Mouse (Mus musculus) thymus, postnatal 0 days (tissue): ENCODE measurements around the gene Scarf1. TPM values are rescaled to one million over a fixed set of nuclear protein-coding genes. Genes with fewer than 3 reads are reported as not detected.

ENCODE experiments used
- microRNA counts: library from miRNA; unstranded; fragments of <30 nt; microRNA quantifications from one replicate; lab custom pipeline; 2015
- microRNA-seq: library from miRNA; unstranded; fragments of <30 nt; microRNA quantifications from one replicate; pipeline ENCODE4, GENCODE M21; 2016; ENCODE audit warnings: borderline number of aligned reads
- polyA plus RNA-seq: library from polyadenylated mRNA; unstranded; fragments of >200 nt; fragmentation: Nextera tagmentation; extraction: Ambion mirVana; gene quantifications from 2 replicates; pipeline ENCODE4 v1.2.1, GENCODE M21; 2015

The Scarf1 gene
- polyA plus RNA-seq, 1 experiment from 2014 or later: 2.7 TPM

MicroRNAs within 50 kb of the gene (microRNA counts, 519-probe panel; counts per million panel counts)
- 6,218 counts per million, percentile 90 among the panel's probes with 10 or more counts for microRNA mmu-miR-22 (lab: Ali Mortazavi, UCI)

Small RNAs within 50 kb of the gene (microRNA-seq; reads per million reads assigned to microRNA genes)
- 8,385 reads per million, percentile 90 among the genes with 10 or more reads in this experiment for gene Mir22
- not detected for gene Mir3971

Other genes starting within 250 kb of the Scarf1 start
- 145 and 158 TPM in 2 replicates for gene Rpa1, start 165.2 kb upstream of the Scarf1 start, polyA plus RNA-seq
- gene Smyd4, start 165.1 kb upstream of the Scarf1 start, polyA plus RNA-seq: 6.2 and 9.5 TPM in 2 replicates
- 44.9 and 47.7 TPM in 2 replicates for gene Serpinf1, start 90.8 kb upstream of the Scarf1 start, polyA plus RNA-seq
- gene Serpinf2, start 73.9 kb upstream of the Scarf1 start, polyA plus RNA-seq: 0.10 TPM in 1 of 2 replicates, not detected in the other
- 5.7 and 5.9 TPM in 2 replicates for gene Wdr81, start 58.8 kb upstream of the Scarf1 start, polyA plus RNA-seq
- gene Tlcd2, start 51.8 kb upstream of the Scarf1 start, polyA plus RNA-seq: 9.7 and 13.8 TPM in 2 replicates
- gene Prpf8, start 26.7 kb upstream of the Scarf1 start, polyA plus RNA-seq: 39.2 and 40.0 TPM in 2 replicates
- 0.90 and 1.1 TPM in 2 replicates for gene Rilp, start 3.4 kb upstream of the Scarf1 start, polyA plus RNA-seq
- 33.2 and 33.6 TPM in 2 replicates for gene Slc43a2, start 18.2 kb downstream of the Scarf1 start, polyA plus RNA-seq
- gene Pitpna, start 74.6 kb downstream of the Scarf1 start, polyA plus RNA-seq: 103 and 112 TPM in 2 replicates
- gene Inpp5k, start 117.4 kb downstream of the Scarf1 start, polyA plus RNA-seq: 56.9 and 63.9 TPM in 2 replicates
- gene Myo1c, start 137.0 kb downstream of the Scarf1 start, polyA plus RNA-seq: 16.1 and 19.0 TPM in 2 replicates
- 58.0 and 64.6 TPM in 2 replicates for gene Crk, start 165.7 kb downstream of the Scarf1 start, polyA plus RNA-seq
- gene Ywhae, start 219.3 kb downstream of the Scarf1 start, polyA plus RNA-seq: 669 and 689 TPM in 2 replicates